Mouse (Mus musculus) layer of hippocampus, adult 9-10 months (tissue): ENCODE data around the gene 2410015M20Rik.
A peak's percentile ranks its signal among the peaks of the same experiment; 100 is the strongest.

Source experiments
- DNase-seq: peaks from one replicate; pipeline ENCODE4 v3.0.0; 2022; ENCODE audit warnings: low spot score

Gene 2410015M20Rik

GRCm38 (mm10) chr17:56570287-56570686 is 39.3 kb downstream of the 2410015M20Rik start:
- DNase-seq, result no peak

DNA sequence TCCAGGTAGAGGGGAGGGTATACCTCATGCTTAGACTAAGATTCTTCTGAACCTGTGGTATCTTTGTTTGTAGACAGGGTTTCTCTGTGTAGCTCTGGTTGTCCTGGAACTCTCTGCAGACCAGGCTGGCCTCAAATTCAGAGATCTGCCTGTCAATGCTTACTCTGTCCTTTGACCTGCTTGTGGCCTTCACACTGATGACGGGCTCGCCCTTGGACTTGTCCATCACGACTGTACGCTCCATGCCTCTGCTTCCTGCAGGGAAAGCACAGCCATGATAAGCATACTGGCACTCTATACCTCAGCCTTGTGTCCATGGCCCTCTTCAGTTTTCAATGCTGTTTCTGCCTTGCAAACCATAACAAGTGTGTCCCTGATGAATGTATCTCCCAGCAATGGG is 42.2 kb downstream of the 2410015M20Rik start:
- no peak for DNase-seq

DNA sequence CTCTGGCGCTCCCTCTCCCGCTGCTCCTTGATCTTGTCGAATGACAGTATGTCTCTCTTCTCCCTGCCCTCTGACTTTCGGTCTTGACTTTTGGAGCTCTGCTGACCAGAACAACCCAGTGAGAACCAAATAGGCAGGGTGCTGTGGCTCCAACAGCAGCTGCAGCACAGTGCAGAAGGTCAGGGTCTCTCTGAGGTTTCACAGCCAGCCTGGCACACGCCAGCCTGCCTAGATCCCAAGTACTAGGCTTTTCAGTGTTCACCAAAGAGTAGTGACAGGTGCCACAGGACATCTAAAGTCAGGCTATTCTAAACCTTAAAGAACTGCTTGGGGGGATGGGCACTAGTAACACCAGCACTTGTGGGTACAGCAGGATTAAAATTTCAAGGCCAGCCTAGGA is 42.7 kb downstream of the 2410015M20Rik start:
- no peak for DNase-seq

DNA sequence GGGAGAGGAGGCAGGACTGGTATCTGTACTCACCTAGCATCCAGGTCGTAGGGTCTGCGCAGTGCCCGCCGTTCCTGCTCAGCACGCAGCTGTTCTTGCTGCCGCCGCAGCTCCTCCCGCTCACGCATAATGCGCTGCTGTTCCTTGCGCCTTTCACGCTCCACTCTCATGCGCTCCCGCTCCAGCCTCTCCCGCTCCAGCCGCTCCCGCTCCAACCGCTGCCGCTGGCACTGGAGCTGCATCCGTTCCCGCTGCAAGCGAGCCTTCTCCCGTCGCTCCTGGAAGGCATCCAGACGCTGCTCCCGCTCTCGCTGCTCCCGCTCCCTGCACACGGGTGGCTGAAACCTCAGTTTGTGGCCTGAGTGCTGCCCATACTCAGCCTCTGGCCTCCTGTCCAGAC is 43.3 kb downstream of the 2410015M20Rik start:
- DNase-seq, result no peak

GRCm38 (mm10) chr17:56561866-56562265 is 47.7 kb downstream of the 2410015M20Rik start:
- DNase-seq, result no peak

GRCm38 (mm10) chr17:56560131-56560530 is 49.4 kb downstream of the 2410015M20Rik start:
- no peak for DNase-seq

GRCm38 (mm10) chr17:56559386-56559785 is 50.2 kb downstream of the 2410015M20Rik start:
- no peak for DNase-seq

DNA sequence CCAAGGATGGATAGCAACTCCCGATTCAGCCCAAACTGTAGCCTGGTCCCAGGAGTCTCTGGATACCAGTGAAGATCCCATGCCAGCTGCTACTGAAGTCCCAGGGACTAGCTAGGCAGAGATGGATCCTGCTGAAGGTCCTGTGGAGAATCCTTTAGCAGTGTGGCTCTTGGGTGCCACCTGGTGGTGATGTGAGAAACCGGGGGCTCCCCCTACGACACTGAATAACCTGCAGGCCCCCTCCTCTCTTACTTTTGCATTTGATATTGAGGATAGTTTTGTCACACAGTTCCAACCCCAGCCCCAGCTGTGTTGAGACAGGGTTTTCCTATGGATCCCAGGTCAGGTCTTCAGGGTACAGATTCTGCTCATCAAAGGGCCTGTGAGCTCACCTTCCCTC is 51.1 kb downstream of the 2410015M20Rik start:
- DNase-seq, result peak; percentile 44
